Mouse (Mus musculus) left cerebral cortex, postnatal 10 days (tissue): Measurements from ENCODE around the gene Dnajc1. TPM values are rescaled to one million over a fixed set of nuclear protein-coding genes. Genes with fewer than 3 reads are reported as not detected.

Experiments used
- DNase-seq, 2 experiments: peaks; one replicate each; pipeline ENCODE4 v3.0.0; 2021 to 2022; ENCODE audit warnings: low spot score in 2 of 2, mixed read lengths in 1 of 2; ENCODE audit errors: extremely low spot score in 1 of 2
- intact Hi-C: fragments of 180-260 bp; cut with DNase I; formaldehyde crosslinking; loops from one replicate; pipeline ENCODE4 v1.15.1; 2025
- total RNA-seq, 2 experiments: library from RNA; stranded (reverse); gene quantifications; 2 replicates each; pipeline ENCODE4 v1.2.3; 2021

The Dnajc1 gene
- total RNA-seq, 2 experiments from 2014 or later: 13.1 to 13.3 TPM

DNA sequence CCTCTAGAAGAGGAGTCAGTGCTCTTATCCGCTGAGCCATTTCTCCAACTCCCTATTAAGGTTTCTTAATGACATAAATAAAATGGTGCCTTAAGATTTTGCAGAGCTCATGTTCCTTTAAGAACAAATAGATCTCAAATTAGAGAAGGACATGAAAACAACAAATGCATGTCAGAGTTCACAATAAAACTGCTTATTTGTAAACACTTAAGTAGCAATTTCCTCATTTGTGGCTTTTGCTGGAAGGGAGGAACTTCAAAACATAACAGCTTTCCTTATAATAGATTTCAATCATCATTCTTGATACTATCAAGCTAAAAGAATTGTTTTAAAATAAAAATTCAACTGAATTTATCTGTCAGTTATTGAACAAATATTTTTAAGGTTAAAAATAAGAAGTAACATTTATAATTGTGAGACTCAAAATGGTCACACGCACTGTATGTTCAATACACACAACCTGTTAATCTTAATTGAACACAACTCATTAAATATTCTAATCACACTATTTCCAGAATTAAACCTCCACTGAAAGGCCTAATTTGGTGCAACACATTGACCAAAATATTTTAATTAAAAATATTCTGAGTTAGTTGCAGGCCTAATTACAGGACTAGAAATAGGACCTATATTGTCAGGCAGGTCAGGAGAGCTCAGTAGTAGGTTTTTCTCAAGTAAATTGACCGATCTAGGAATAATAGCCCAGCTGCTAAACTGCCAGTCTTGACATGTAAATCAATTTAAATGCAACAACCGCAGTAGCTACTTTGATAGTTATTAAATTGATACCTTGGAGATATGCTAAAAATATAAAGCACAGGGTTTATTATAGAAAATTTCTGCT, 82.1 kb downstream of the Dnajc1 start:
- no peak for DNase-seq
- intact Hi-C loops: no loop called here

DNA sequence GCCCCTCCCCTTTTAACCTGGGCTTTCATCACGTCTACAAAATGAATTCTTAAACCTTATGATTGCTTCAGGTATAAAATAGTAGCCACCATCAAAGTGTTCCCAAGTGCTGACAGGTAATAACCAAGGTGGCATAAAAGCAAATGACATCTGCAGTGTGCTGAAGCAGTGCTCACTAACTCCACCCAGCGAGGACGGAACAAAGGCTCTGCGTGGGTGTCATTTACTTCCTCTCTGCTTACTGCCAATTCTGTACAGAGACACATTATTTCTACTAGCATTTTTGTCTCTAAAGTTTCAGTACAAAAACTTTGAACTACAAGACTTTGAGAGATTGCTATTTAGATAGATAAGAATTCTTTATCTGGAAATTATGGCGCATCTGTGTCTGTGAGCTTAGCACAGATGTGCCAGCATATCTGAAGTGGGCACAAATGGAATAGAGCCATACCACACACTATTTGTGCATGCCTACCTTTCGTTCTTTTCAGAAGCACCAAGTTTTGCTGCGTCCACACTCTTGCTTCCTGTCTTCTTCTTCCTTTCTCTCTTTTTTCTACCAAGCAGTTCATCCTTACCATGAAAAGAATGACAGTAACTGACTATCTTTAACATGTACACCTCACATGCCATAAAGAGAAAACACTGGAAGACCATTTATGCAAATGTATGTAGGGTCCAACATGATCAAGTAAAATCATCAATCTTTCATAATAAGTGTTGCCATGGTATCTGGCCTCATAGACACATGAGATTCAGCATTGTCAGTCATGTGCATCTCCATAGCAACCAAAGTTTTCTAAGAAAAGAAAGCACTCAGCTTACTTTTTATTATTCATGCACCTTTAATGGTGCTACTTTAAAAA, 85.0 kb downstream of the Dnajc1 start:
- intact Hi-C loops: no loop called here
- DNase-seq: no peak

DNA sequence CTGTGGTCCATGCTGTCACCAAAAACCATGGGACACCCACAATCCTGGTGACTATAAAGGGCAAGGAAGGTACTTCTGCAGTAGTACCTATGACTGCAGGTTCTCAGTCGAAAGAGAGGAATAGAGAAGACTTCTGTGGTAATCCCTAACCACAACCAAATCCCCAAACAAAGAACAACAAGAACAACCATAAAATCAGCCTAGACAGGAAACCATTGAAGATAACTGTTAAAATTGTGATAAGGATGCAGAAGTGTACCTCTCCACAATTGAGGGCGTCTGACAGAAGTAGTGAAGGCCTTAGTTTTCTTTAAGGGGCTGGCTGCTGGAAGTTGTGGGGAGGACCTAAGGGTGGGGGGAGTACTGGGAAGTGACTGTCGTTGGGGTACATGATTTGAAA, 91.7 kb downstream of the Dnajc1 start:
- no peak for DNase-seq
- intact Hi-C loops: no loop called here

DNA sequence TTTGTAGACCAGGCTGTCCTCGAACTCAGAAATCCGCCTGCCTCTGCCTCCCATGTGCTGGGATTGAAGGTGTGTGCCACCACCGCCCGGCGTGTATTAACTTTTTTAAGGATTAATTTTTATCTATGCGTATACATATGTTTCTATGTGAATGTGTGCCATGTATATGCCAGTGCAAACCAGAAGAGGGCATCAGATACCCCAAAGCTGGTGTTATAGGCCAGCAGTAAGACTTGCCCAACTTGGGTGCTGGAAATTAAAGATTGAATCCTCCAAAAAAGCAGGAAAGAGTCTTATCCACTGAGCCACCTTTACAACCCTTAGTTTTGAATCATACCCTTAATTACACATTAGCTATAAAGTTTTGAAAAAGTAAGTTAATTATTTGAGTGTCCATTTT, 107.5 kb downstream of the Dnajc1 start:
- intact Hi-C loops: no loop called here
- no peak for DNase-seq

DNA sequence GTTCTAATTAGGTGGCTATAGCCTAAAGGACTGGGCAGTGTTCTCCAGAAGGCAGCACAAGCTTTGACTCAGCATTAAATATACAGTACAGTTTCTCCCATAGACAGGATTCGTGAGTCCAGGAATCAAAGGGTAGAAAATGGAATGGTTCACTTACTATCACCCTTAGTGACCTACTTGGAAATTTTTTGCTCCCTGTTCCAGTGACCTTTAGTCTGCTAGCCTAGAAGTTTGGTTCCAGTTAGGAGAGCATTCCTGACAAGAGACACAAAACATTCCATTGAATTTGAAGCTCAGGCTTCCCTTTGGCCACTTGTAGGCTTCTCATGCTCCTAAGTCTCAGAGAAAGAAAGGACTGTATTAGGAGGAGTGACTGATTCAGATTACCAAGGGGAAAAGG, 126.9 kb downstream of the Dnajc1 start:
- no peak for DNase-seq
- intact Hi-C loops: no loop called here

DNA sequence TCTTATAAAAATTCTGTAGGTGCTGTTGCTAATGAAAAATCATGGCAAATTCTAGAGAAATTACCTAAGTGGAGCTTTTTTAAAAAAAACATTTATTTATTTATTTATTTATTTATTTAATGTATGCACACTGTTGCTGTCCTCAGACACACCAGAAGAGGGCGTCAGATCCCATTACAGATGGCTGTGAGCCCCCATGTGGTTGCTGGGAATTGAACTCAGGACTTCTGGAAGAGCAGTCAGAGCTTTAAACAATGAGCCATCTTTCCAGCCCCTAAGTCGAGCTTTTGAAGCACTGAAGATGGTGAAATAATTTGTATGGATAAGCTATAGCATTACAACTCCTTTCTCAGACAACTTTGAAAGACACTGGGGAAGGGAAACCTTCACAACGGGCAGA, 128.1 kb downstream of the Dnajc1 start:
- intact Hi-C loops: no loop called here
- no peak for DNase-seq

DNA sequence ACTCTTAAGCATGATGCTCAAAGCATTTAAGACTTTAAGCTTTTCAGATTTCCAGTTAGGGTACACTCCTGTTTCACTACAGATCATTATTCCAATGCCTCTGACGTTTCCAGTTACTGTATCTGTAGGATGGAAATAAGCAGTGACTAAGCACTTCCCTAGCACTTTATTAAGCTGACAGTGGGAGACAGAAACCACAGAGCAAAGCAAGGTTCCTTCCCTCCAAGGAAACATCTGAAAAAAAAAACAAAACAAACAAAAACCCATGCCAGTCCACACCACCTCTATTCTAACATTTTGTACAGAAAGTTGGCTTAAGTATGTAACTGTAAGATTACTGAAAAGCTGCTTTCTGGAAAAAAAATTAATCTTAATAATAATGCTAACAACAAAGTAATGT, 130.3 kb downstream of the Dnajc1 start:
- intact Hi-C loops: no loop called here
- no peak for DNase-seq

DNA sequence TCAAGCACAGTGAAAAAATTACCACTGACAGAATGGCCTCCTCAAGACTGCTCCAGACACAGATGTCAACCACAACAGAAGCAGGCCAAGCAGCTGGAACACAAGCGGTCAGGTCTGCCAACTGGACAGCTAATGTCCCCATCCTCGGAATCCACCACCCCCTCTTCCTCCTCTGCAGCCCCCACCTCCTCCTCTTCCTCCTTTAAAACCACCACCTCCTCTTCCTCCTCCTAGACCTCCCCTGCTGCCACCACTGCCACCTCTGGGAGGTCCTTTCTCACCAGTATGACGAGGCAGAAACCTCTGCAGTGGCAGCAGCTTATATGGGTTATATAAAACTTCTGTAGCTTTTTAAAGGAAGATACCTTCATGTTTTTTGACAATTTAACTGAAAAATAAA, 143.4 kb downstream of the Dnajc1 start:
- no peak for DNase-seq
- intact Hi-C loops: no loop called here

DNA sequence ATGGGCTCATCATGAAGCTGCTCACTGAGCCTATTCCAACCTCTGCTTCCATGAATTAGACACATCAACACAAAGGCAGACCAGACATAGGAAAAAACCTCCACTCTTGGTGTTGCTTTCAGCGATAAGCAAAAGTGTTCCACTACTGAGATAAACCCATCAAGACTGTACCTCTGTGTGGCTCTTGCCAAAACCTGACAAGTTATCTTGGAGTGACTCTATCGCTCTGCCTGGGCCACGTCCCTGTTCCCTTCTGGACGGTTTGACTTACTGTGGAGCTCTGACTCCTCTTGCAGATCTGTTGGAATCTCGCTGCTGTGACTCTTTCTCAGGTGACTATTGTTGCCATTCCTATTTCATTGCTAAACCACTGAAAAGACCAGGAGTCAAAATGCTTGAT, 157.1 kb downstream of the Dnajc1 start:
- intact Hi-C loops: no loop called here
- no peak for DNase-seq

DNA sequence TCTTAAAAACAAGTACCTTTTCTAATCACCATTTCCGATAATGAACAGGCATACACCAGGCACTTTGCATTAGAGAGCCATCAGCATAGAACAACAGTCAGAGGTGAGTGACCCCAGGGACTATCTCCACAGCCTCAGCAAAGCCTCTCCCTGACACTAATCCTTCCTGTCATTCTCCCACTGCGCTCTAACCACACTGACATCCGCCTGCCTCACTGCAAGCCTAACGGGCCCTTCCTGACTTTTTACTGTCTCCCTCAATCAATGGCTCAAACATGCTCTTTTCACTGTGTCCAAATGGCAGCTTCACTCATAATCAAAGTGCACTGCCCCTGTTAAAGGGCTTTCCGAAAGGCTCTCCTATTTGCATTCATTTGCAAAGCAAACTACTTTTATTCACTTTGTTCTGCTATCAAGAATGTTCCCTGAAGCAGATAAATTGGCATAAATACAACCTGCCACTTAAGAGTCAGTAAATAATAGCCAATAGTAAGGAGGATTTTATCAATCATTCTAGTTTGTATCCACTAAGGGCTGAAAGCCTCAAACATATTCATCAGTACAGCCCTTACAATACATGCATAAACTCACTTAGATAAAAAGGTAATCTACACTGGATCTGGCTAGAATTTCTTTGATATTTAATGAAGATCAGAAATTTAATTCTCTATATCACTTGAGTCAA, 159.6 kb downstream of the Dnajc1 start:
- no peak for DNase-seq
- intact Hi-C loops: no loop called here

DNA sequence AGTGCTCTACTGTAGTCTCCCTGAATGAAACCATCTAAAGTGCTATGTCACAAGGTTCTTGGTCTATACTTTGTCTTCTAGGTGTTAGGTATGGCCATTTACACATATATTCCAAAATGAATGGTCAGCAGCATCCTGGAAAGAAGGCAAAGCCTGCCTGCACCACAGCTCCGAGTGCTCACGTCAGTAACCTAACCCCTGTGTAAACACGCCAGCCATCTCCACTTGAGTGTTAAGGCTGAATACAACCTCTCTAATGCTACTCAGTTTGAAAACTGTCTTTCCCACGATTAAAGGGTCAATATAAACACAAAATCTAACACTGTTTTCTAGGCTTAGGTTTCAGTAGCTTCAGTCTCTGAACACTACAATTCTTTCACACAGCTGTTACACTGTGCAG, 161.5 kb downstream of the Dnajc1 start:
- no peak for DNase-seq
- intact Hi-C loops: no loop called here

DNA sequence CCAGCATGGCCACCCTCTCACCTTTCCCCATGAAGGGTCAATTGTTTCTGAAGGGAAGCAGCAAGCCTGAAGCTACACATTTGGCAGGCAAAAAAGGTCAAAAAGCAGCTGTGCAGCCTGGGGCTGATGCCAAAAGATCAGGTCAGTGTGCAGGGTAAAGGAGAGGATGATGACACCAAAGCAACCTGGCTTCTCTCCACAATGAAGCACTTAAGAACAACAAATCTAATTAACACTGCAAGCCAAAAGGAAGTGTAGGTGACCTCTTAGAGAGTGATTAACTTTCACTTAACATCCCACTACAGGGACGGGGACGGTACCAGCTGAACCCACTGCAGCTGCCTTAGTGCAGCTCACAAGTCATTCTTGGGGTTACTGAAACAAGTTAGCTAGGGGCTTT, 163.4 kb downstream of the Dnajc1 start:
- no peak for DNase-seq
- intact Hi-C loops: no loop called here

DNA sequence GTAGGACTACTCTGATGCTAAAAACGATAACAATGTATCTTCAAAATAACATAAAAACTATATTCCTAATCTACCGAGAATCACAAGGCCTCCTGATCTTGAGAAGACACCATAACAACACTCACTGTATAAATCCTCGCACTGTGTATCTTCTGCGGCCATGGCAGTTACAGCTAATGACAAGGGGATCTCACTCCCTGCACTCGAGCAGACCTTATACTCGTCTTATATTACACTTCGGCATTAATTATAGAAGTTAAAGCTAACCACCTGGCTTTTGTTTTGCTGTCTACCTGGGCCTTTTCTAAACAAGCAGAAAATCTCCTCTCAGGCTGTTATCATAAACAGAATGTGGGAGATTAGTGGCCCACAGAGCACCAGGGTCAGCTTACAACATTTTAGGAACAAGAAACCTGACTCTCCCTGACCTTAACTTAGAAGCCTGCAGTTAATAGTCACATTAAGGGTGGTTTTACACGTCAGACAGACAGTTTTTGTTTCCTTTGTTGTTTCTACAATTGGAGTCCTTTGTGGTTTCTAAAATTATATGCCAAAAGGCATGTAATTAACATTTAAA, 164.1 kb downstream of the Dnajc1 start:
- DNase-seq: no peak
- intact Hi-C loops: no loop called here

DNA sequence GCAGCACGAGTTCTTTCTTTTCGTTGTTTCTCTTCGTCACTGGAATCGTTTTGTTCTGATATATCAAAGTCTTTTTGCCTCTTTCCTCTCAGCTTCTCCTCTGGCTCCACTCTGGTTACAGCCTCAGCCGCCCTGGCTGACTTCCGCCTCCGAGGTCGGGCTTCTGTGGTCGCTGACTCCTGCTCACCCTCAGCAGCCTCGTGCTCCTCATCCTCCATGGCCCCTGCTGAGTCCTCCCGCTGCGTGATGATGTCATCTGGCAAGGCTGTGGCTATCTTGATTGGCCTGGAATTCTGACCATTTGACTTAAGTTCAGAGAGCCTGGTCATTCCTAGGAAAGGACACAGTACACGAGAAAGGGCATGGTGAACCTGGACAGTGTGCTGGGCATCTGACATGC, 173.1 kb downstream of the Dnajc1 start:
- DNase-seq: peak in 1 of 2 experiments; percentile 34
- intact Hi-C loops: no loop called here

DNA sequence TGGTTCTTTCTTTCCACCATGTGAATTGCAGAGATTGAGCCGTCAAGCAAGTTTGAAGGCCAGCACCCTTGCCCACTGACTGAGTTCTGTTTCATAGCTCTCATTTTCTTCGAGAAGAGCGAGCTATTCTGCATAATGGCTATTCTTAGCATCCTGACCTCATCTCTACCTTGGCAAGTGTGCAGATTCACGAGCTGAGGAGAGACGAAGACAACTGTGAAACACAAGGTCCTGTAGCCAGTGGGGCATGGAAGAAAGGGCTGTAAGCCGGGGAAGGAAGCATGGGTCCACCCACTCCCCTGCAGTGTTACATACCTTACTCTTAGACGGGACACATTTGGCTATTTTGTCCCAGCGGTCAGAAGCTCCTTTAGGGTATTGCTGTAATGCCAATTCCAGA, 173.5 kb downstream of the Dnajc1 start:
- DNase-seq: no peak
- intact Hi-C loops: no loop called here

DNA sequence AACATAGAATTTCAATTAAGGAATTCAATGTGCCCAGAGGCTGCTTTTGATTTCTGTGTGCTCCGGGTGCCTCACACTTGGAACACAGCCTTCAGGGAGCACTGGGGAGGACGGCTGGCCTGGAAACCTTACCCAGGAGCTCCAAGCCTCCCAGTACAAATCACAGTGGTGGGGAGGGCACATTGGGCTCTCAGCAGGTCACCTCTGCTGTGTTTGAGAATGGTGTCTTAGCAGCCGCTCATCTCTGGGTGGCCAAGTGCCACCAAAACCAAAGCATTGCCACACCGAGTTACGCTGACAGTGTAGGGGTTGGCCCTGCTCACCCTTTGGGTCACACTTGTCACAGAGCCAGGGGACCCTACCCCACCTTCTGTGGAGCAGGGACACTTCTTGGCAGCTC, 174.1 kb downstream of the Dnajc1 start:
- intact Hi-C loops: no loop called here
- no peak for DNase-seq

DNA sequence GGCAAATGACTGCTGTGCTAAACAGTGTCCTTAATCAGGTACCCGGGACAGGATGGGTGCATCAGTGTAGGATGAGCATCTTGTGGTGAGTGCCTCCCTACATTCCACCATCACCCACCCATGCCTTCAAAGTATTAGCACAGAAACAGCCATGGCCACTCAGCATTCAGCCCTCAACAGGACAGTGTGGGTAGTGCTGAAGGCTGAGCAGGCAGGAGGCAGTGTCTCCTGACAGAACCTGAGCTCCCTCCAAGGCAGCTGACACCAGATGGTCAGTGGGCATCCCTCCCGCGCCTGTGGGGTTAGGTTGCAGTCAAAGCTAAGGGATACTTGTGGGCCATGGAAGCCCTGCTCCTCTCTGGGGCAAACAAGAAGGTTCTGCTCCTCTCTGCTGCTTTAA, 174.8 kb downstream of the Dnajc1 start:
- DNase-seq: no peak
- intact Hi-C loops: no loop called here

DNA sequence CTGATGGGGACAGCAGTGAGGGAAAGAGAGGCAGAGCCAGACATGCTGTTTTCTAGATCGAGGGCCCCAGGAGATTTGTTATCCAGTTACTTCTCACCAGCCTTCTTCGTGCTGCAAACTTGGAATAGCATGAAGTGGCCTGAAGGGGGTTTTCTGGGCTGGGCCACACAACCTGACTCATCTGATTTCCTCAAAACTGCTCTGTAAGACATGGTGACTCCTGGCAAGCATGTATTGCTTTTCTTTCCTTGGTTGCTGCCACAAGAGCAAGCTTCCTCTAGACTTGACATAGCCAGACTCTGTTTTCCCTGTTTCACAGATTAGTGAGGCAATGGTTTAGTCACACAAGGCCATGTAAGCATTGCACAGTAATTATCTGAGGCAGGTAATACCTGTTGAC, 178.6 kb downstream of the Dnajc1 start:
- intact Hi-C loops: no loop called here
- no peak for DNase-seq

DNA sequence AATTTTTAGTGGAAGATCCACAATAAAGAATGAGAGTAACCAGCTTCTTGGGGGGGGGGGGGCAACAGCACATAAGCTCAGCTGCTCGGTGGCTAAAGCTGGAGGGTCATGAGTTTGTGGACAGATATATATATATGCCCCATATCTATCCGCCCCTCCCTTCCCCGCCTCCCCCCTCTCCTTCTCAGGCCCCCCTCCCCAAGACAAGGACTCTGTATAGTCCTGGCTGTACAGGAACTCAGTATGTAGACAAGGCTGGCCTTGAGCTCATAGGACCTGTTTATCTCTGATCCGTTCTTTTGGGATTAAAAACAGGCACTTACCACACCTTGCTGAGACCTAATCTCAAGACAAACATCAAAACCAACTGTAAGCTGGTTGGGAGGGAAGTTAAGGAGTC, 182.7 kb downstream of the Dnajc1 start:
- no peak for DNase-seq
- intact Hi-C loops: loop anchor here (5.0 kb wide), 1 partner anchor 183 kb away; no protein-coding TSS in a partner anchor
